Mouse (Mus musculus) heart, embryonic 10.5 days (tissue): Measurements from ENCODE around the gene Pou3f4. TPM values are rescaled to one million over a fixed set of nuclear protein-coding genes. Genes with fewer than 3 reads are reported as not detected.
"Not testable (repeated sequence)": the region's sequence is repeated elsewhere in the genome, so short reads cannot be mapped to it uniquely, and the experiment has no call there.

Experiments
- DNase-seq: peaks from one replicate; pipeline ENCODE4 v3.0.0-alpha.2; 2017; ENCODE audit warnings: low spot score
- H3K27ac ChIP-seq: fragments of 300-500 bp; sonication (generic); 2 replicates; pipeline ENCODE4 v1.5.1; 2016; ENCODE audit warnings: mild to moderate bottlenecking
- H3K27me3 ChIP-seq: fragments of 300-500 bp; sonication (generic); 2 replicates; pipeline ENCODE4 v1.6.1; 2016; ENCODE audit warnings: mild to moderate bottlenecking; ENCODE audit not compliant: poor library complexity, insufficient read depth, severe bottlenecking
- H3K36me3 ChIP-seq: fragments of 300-500 bp; sonication (generic); 2 replicates; pipeline ENCODE4 v1.6.1; 2016; ENCODE audit warnings: mild to moderate bottlenecking, moderate library complexity
- H3K4me1 ChIP-seq: fragments of 300-500 bp; sonication (generic); 2 replicates; pipeline ENCODE4 v1.6.1; 2016; ENCODE audit warnings: mild to moderate bottlenecking
- H3K4me3 ChIP-seq: fragments of 300-500 bp; sonication (generic); 2 replicates; pipeline ENCODE4 v1.5.1; 2016; ENCODE audit warnings: mild to moderate bottlenecking, moderate library complexity
- H3K9me3 ChIP-seq: fragments of 300-500 bp; sonication (generic); 2 replicates; pipeline ENCODE4 v1.6.1; 2016; ENCODE audit warnings: mild to moderate bottlenecking, moderate library complexity
- WGBS: fragments of 180-500 bp; shearing (Covaris S2); methylation state at CpG from one replicate; pipeline ENCODE4 v1.1.7; 2016; 5-methylcytosine and 5-hydroxymethylcytosine counted together
- polyA plus RNA-seq: library from polyadenylated mRNA; unstranded; fragments of >200 nt; fragmentation: Nextera tagmentation; extraction: Ambion mirVana; gene quantifications from 2 replicates; pipeline ENCODE4 v1.2.1, GENCODE M21; 2016

Gene Pou3f4
- 0.08 and 0.33 TPM in 2 replicates for polyA plus RNA-seq

DNA sequence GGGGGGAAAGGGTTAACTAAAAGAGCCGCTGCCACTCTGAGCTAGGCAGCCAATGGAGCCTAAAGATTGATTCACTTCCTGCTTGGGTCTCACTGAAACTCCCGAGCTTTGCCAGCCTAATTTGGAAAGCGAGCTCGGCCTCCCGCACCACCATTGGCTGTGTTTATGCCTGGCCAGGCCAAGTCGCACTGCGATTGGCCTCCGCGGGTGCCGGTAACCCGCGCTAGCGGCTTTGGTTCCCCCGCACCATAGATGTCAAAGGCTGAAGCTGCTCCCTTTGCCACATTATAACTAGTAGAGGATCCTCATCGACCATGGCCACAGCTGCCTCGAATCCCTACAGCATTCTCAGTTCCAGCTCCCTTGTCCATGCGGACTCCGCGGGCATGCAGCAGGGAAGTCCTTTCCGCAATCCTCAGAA, at the start of gene Pou3f4:
Gene Pou3f4, plus strand, starts transcription at position 130 of the 421 bp plus-strand sequence.
- Histone ChIP-seq H3K36me3 (no peaks in the 10 kb centered on the region), H3K27ac (no peak within 1 kb of the TSS), H3K27me3 (peaks cover 27% of the 10 kb centered on the region), H3K4me1 (no peaks in the 10 kb centered on the region), H3K4me3 (peak within 1 kb of the TSS; percentile 57), H3K9me3 (no peaks in the 10 kb centered on the region)
- WGBS, result 11% methylated on average over 20 of the region's 20 CpGs
- DNase-seq, result peak; percentile 87

GRCm38 (mm10) chrX:110765939-110766338, 48.1 kb upstream of the Pou3f4 start:
- WGBS, result 44% methylated on average over 1 of the region's 1 CpGs
- no peak overlapping the region for H3K4me3 ChIP-seq

GRCm38 (mm10) chrX:110774807-110775206, 39.3 kb upstream of the Pou3f4 start:
- not testable (repeated sequence) for H3K36me3 ChIP-seq, H3K4me3 ChIP-seq, H3K4me1 ChIP-seq, H3K27me3 ChIP-seq, H3K9me3 ChIP-seq, DNase-seq, H3K27ac ChIP-seq

More at GRCm38 (mm10) chrX:110765939-110766338, 48.1 kb upstream of the Pou3f4 start:
- H3K27me3 ChIP-seq, result no peaks in the 10 kb centered on the region
- no peak overlapping the region for H3K27ac ChIP-seq
- no peaks in the 10 kb centered on the region for H3K9me3 ChIP-seq
- no peak for DNase-seq
- no peaks in the 10 kb centered on the region for H3K4me1 ChIP-seq
- H3K36me3 ChIP-seq, result no peaks in the 10 kb centered on the region

- Histone ChIP-seq H3K36me3 (no peaks in the 10 kb centered on the region), H3K4me3 (no peak overlapping the region), H3K4me1 (no peaks in the 10 kb centered on the region), H3K9me3 (no peaks in the 10 kb centered on the region), H3K27me3 (no peaks in the 10 kb centered on the region), H3K27ac (no peak overlapping the region)
- no peak for DNase-seq
- 43% methylated on average over 2 of the region's 2 CpGs for WGBS
Measured at GRCm38 (mm10) chrX:110802502-110802901, 11.6 kb upstream of the Pou3f4 start.

GRCm38 (mm10) chrX:110810001-110810578, 4.0 kb upstream of the Pou3f4 start:
- WGBS, result 48% methylated on average over 4 of the region's 4 CpGs
- Histone ChIP-seq H3K27ac (no peak overlapping the region), H3K4me1 (no peaks in the 10 kb centered on the region), H3K27me3 (peaks cover 14% of the 10 kb centered on the region; the same call in 1 of the 2 replicates), H3K4me3 (no peak overlapping the region), H3K9me3 (no peaks in the 10 kb centered on the region), H3K36me3 (no peaks in the 10 kb centered on the region)
- DNase-seq, result no peak

DNA sequence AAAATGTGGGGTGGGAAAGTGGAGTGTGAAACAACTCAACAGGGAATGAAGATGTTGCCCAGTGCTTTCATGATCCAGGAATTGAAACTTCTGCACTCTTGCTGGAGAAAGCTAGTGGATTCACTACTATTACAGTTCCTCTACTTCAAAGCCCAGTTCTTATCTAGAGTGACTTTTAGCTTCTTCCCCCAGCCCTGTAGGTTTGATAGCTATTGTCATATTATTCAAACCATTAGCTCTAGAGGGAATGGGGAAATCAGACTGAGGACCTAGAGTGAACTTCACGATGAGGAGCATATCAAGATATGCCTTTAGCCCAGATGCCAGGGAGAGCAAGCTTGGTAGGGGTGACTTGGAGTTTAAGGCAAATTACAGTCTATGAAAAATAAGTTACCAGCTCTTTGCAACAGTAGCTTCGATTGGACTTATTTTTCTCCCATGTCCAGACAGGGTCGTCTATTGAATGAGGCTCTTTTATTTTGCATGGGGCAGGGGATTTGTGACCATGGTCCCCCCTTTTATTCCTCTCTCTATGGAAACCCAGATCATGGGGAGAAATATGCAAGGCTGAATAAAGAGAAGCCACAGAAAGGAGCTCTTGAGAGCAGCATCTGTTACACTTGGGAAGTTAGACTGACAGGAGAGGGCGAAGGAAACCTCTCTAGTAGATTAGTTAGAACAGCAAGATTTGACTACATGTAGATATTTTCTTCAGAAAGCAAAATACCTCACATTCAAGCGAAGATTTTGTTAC, 3.1 kb upstream of the Pou3f4 start:
- WGBS, result 54% methylated on average over 5 of the region's 5 CpGs
- Histone ChIP-seq H3K4me1 (no peaks in the 10 kb centered on the region), H3K27me3 (peaks cover 16% of the 10 kb centered on the region; the same call in 1 of the 2 replicates), H3K27ac (no peak overlapping the region), H3K4me3 (no peak overlapping the region), H3K9me3 (no peaks in the 10 kb centered on the region), H3K36me3 (no peaks in the 10 kb centered on the region)
- no peak for DNase-seq

GRCm38 (mm10) chrX:110812071-110812470, 2.0 kb upstream of the Pou3f4 start:
- H3K9me3 ChIP-seq, result no peaks in the 10 kb centered on the region
- 26% methylated on average over 5 of the region's 5 CpGs for WGBS
- no peak for DNase-seq

DNA sequence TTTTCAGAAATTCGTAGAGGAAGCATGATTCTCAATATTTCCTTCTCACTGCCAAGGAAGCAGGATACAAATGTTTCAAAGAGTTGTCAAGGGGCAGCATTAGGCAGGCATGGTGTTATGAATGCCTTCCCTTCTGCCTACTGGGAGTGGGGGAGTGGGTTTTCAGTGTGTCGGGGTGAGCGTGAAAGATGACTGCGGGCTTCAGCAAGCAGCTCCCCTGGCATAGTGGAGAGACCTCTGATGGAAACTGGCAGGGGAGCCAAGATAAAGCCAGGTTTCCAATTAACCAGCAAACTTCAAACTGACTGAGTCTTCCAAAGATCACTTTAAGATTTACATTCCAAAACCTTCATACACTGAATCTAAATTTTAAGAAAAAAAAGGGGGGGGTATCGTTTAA, 679 bp upstream of the Pou3f4 start:
- 24% methylated on average over 5 of the region's 5 CpGs for WGBS
- no peaks in the 10 kb centered on the region for H3K9me3 ChIP-seq
- no peaks in the 10 kb centered on the region for H3K36me3 ChIP-seq
- no peaks in the 10 kb centered on the region for H3K4me1 ChIP-seq
- H3K4me3 ChIP-seq, result no peak overlapping the region
- H3K27ac ChIP-seq, result no peak overlapping the region
- DNase-seq, result no peak
- peaks cover 27% of the 10 kb centered on the region for H3K27me3 ChIP-seq

More at GRCm38 (mm10) chrX:110812071-110812470, 2.0 kb upstream of the Pou3f4 start:
- no peak overlapping the region for H3K27ac ChIP-seq
- peaks cover 24% of the 10 kb centered on the region; the same call in 1 of the 2 replicates for H3K27me3 ChIP-seq
- no peaks in the 10 kb centered on the region for H3K36me3 ChIP-seq
- H3K4me3 ChIP-seq, result no peak overlapping the region
- H3K4me1 ChIP-seq, result no peaks in the 10 kb centered on the region

GRCm38 (mm10) chrX:110814592-110815548, 790 bp downstream of the Pou3f4 start:
- Histone ChIP-seq H3K4me3 (peak overlapping the region; percentile 57), H3K36me3 (no peaks in the 10 kb centered on the region), H3K27me3 (peaks cover 27% of the 10 kb centered on the region), H3K9me3 (no peaks in the 10 kb centered on the region), H3K27ac (no peak overlapping the region), H3K4me1 (no peaks in the 10 kb centered on the region)
- WGBS, result 17% methylated on average over 52 of the region's 52 CpGs
- peak; percentile 74 for DNase-seq

GRCm38 (mm10) chrX:110815549-110815930, 1.5 kb downstream of the Pou3f4 start:
- H3K4me3 ChIP-seq, result peak overlapping the region; percentile 57
- H3K4me1 ChIP-seq, result no peaks in the 10 kb centered on the region
- peaks cover 27% of the 10 kb centered on the region for H3K27me3 ChIP-seq
- H3K36me3 ChIP-seq, result no peaks in the 10 kb centered on the region
- 33% methylated on average over 18 of the region's 18 CpGs for WGBS
- no peak for DNase-seq
- no peak overlapping the region for H3K27ac ChIP-seq
- no peaks in the 10 kb centered on the region for H3K9me3 ChIP-seq

GRCm38 (mm10) chrX:110816609-110817008, 2.5 kb downstream of the Pou3f4 start:
- Histone ChIP-seq H3K4me1 (no peaks in the 10 kb centered on the region), H3K27ac (no peak overlapping the region), H3K9me3 (no peaks in the 10 kb centered on the region), H3K27me3 (peaks cover 27% of the 10 kb centered on the region), H3K36me3 (no peaks in the 10 kb centered on the region), H3K4me3 (peak overlapping the region; percentile 39)
- 14% methylated on average over 16 of the region's 16 CpGs for WGBS
- no peak for DNase-seq

- peaks cover 27% of the 10 kb centered on the region for H3K27me3 ChIP-seq
- 17% methylated on average over 10 of the region's 10 CpGs for WGBS
- no peaks in the 10 kb centered on the region for H3K4me1 ChIP-seq
- no peaks in the 10 kb centered on the region for H3K36me3 ChIP-seq
- no peak overlapping the region for H3K27ac ChIP-seq
- no peak for DNase-seq
- no peaks in the 10 kb centered on the region for H3K9me3 ChIP-seq
- H3K4me3 ChIP-seq, result peak overlapping the region; percentile 39; the same call in 1 of the 2 replicates
Measured at GRCm38 (mm10) chrX:110817211-110817610, 3.1 kb downstream of the Pou3f4 start.
